Mouse (Mus musculus) stomach, embryonic 15.5 days (tissue): ENCODE data around the gene Lingo3. TPM values are rescaled to one million over a fixed set of nuclear protein-coding genes. Genes with fewer than 3 reads are reported as not detected.

Source experiments
- ATAC-seq: fragments of 200-750 bp; cut with Nextera tagmentation; 2 replicates; pipeline ENCODE4 v1.8.0; 2017; ENCODE audit warnings: low read depth, moderate number of reproducible peaks, moderate TSS enrichment; ENCODE audit not compliant: insufficient read depth, low FRiP score
- H3K27ac ChIP-seq: fragments of 300-500 bp; sonication (generic); 2 replicates; pipeline ENCODE4 v1.5.1; 2015; ENCODE audit warnings: mild to moderate bottlenecking, inconsistent platforms
- H3K27me3 ChIP-seq: fragments of 300-500 bp; sonication (generic); replicated peaks from 2 replicates; pipeline ENCODE4 v1.6.1; 2015; ENCODE audit warnings: inconsistent platforms
- H3K36me3 ChIP-seq: fragments of 300-500 bp; sonication (generic); 2 replicates; pipeline ENCODE4 v1.6.1; 2015; ENCODE audit warnings: inconsistent platforms
- H3K4me1 ChIP-seq: fragments of 300-500 bp; sonication (generic); 2 replicates; pipeline ENCODE4 v1.6.1; 2015; ENCODE audit warnings: inconsistent platforms
- H3K4me2 ChIP-seq: fragments of 300-500 bp; sonication (generic); 2 replicates; pipeline ENCODE4 v1.6.1; 2015; ENCODE audit warnings: mild to moderate bottlenecking, inconsistent platforms
- H3K4me3 ChIP-seq: fragments of 300-500 bp; sonication (generic); replicated peaks from 2 replicates; pipeline ENCODE4 v1.5.1; 2015; ENCODE audit warnings: inconsistent platforms
- H3K9ac ChIP-seq: fragments of 300-500 bp; sonication (generic); 2 replicates; pipeline ENCODE4 v1.6.1; 2015; ENCODE audit warnings: inconsistent platforms
- H3K9me3 ChIP-seq: fragments of 300-500 bp; sonication (generic); 2 replicates; pipeline ENCODE4 v1.6.1; 2016; ENCODE audit warnings: inconsistent platforms
- WGBS: fragments of 180-500 bp; shearing (Covaris S2); methylation state at CpG from one replicate; pipeline ENCODE4 v1.1.7; 2015; 5-methylcytosine and 5-hydroxymethylcytosine counted together
- polyA plus RNA-seq: library from polyadenylated mRNA; unstranded; fragments of >200 nt; fragmentation: Nextera tagmentation; extraction: Ambion mirVana; gene quantifications from 2 replicates; pipeline ENCODE4 v1.2.1, GENCODE M21; 2015

Lingo3 gene
- polyA plus RNA-seq, 1 experiment from 2014 or later = 0.24 TPM

- peak; percentile 74 for ATAC-seq
- peak overlapping the region; percentile 57; the same call in 1 of the 2 replicates for H3K27ac ChIP-seq
- 55% methylated on average over 7 of the region's 7 CpGs for WGBS
- H3K4me1 ChIP-seq = peaks cover 38% of the 10 kb centered on the region
- H3K4me2 ChIP-seq = no peak overlapping the region
- H3K9me3 ChIP-seq = no peaks in the 10 kb centered on the region
- H3K4me3 ChIP-seq = no peak overlapping the region
- no peaks in the 10 kb centered on the region for H3K27me3 ChIP-seq
- no peak overlapping the region for H3K9ac ChIP-seq
- peaks cover 2% of the 10 kb centered on the region; the same call in 1 of the 2 replicates for H3K36me3 ChIP-seq
Measured at GRCm38 (mm10) chr10:80858350-80858935, 14.6 kb upstream of the Lingo3 start.

- WGBS = 56% methylated on average over 3 of the region's 3 CpGs
- H3K36me3 ChIP-seq = no peaks in the 10 kb centered on the region; the same call in 1 of the 2 replicates
- H3K9me3 ChIP-seq = no peaks in the 10 kb centered on the region
- no peak overlapping the region for H3K4me3 ChIP-seq
- H3K9ac ChIP-seq = no peak overlapping the region
- H3K4me2 ChIP-seq = 0 out of 2 replicates have a peak overlapping the region, but pooled peaks have one; percentile 19
- peak; percentile 50; the same call in 1 of the 2 replicates for ATAC-seq
- H3K27ac ChIP-seq = peak overlapping the region; percentile 57; the same call in 1 of the 2 replicates
- H3K27me3 ChIP-seq = no peaks in the 10 kb centered on the region
- H3K4me1 ChIP-seq = peaks cover 38% of the 10 kb centered on the region
Measured at GRCm38 (mm10) chr10:80857848-80858247, 14.0 kb upstream of the Lingo3 start.

- H3K36me3 ChIP-seq = peaks cover 2% of the 10 kb centered on the region; the same call in 1 of the 2 replicates
- peak overlapping the region; percentile 57; the same call in 1 of the 2 replicates for H3K27ac ChIP-seq
- H3K9ac ChIP-seq = no peak overlapping the region
- no peak overlapping the region; the same call in 1 of the 2 replicates for H3K4me3 ChIP-seq
- ATAC-seq = no peak
- peaks cover 38% of the 10 kb centered on the region for H3K4me1 ChIP-seq
- H3K4me2 ChIP-seq = peak overlapping the region; percentile 99; the same call in 1 of the 2 replicates
- no peaks in the 10 kb centered on the region for H3K9me3 ChIP-seq
- no peaks in the 10 kb centered on the region for H3K27me3 ChIP-seq
- 56% methylated on average over 8 of the region's 8 CpGs for WGBS
Measured at GRCm38 (mm10) chr10:80857386-80857785, 13.5 kb upstream of the Lingo3 start.

- no peak overlapping the region; the same call in 1 of the 2 replicates for H3K27ac ChIP-seq
- H3K36me3 ChIP-seq = peaks cover 7% of the 10 kb centered on the region; the same call in 1 of the 2 replicates
- H3K9me3 ChIP-seq = no peaks in the 10 kb centered on the region
- no peak overlapping the region for H3K9ac ChIP-seq
- peak; percentile 24; the same call in 1 of the 2 replicates for ATAC-seq
- peak overlapping the region; percentile 99 for H3K4me2 ChIP-seq
- WGBS = 72% methylated on average over 5 of the region's 5 CpGs
- peaks cover 38% of the 10 kb centered on the region for H3K4me1 ChIP-seq
- no peaks in the 10 kb centered on the region for H3K27me3 ChIP-seq
- no peak overlapping the region; the same call in 1 of the 2 replicates for H3K4me3 ChIP-seq
Measured at GRCm38 (mm10) chr10:80856908-80857307, 13.1 kb upstream of the Lingo3 start.

GRCm38 (mm10) chr10:80856267-80856666, 12.4 kb upstream of the Lingo3 start:
- Histone ChIP-seq H3K4me1 (peaks cover 38% of the 10 kb centered on the region), H3K9me3 (no peaks in the 10 kb centered on the region), H3K4me2 (peak overlapping the region; percentile 99), H3K27ac (no peak overlapping the region), H3K4me3 (peak overlapping the region; percentile 86), H3K27me3 (no peaks in the 10 kb centered on the region), H3K9ac (peak overlapping the region; percentile 66; the same call in 1 of the 2 replicates), H3K36me3 (peaks cover 14% of the 10 kb centered on the region)
- WGBS = 56% methylated on average over 3 of the region's 3 CpGs
- no peak for ATAC-seq

- H3K4me3 ChIP-seq = peak overlapping the region; percentile 86
- 24% methylated on average over 11 of the region's 11 CpGs for WGBS
- H3K9ac ChIP-seq = peak overlapping the region; percentile 66
- H3K27ac ChIP-seq = no peak overlapping the region
- peaks cover 15% of the 10 kb centered on the region for H3K36me3 ChIP-seq
- H3K4me2 ChIP-seq = peak overlapping the region; percentile 99
- no peaks in the 10 kb centered on the region for H3K27me3 ChIP-seq
- H3K4me1 ChIP-seq = peaks cover 38% of the 10 kb centered on the region
- H3K9me3 ChIP-seq = no peaks in the 10 kb centered on the region
- no peak for ATAC-seq
Measured at GRCm38 (mm10) chr10:80855749-80856073, 11.9 kb upstream of the Lingo3 start.

- H3K36me3 ChIP-seq = peaks cover 15% of the 10 kb centered on the region
- H3K9me3 ChIP-seq = no peaks in the 10 kb centered on the region
- WGBS = under 1% methylated on average over 81 of the region's 81 CpGs
- H3K4me3 ChIP-seq = peak within 1 kb of the TSS; percentile 86
- H3K4me2 ChIP-seq = peak within 1 kb of the TSS; percentile 99
- peak within 1 kb of the TSS; percentile 66 for H3K9ac ChIP-seq
- 0 out of 2 replicates have a peak within 1 kb of the TSS, but pooled peaks have one; percentile 40 for H3K27ac ChIP-seq
- peak; percentile 74 for ATAC-seq
- peaks cover 38% of the 10 kb centered on the region for H3K4me1 ChIP-seq
- no peaks in the 10 kb centered on the region for H3K27me3 ChIP-seq
Measured at GRCm38 (mm10) chr10:80854913-80855748, 11.3 kb upstream of the Lingo3 start, which contains the start of the genes Lsm7 and Sppl2b. Gene Lsm7 (minus strand): TSS chr10:80855209. Gene Sppl2b (plus strand): TSS chr10:80855275.

- H3K36me3 ChIP-seq = peaks cover 15% of the 10 kb centered on the region
- no peak overlapping the region for H3K9ac ChIP-seq
- H3K4me1 ChIP-seq = peaks cover 14% of the 10 kb centered on the region
- no peak overlapping the region for H3K4me2 ChIP-seq
- 9% methylated on average over 10 of the region's 10 CpGs for WGBS
- ATAC-seq = peak; percentile 54
- H3K27ac ChIP-seq = no peak overlapping the region
- H3K27me3 ChIP-seq = peaks cover 27% of the 10 kb centered on the region
- H3K4me3 ChIP-seq = no peak overlapping the region
- no peaks in the 10 kb centered on the region for H3K9me3 ChIP-seq
Measured at GRCm38 (mm10) chr10:80848571-80848970, 4.7 kb upstream of the Lingo3 start.

GRCm38 (mm10) chr10:80845732-80846131, 1.9 kb upstream of the Lingo3 start:
- no peaks in the 10 kb centered on the region for H3K36me3 ChIP-seq
- no peak overlapping the region for H3K4me3 ChIP-seq
- no peak for ATAC-seq
- H3K9me3 ChIP-seq = no peaks in the 10 kb centered on the region
- H3K4me1 ChIP-seq = peaks cover 14% of the 10 kb centered on the region
- no peak overlapping the region for H3K27ac ChIP-seq
- H3K4me2 ChIP-seq = no peak overlapping the region
- H3K9ac ChIP-seq = no peak overlapping the region
- WGBS = 74% methylated on average over 12 of the region's 12 CpGs
- H3K27me3 ChIP-seq = peaks cover 49% of the 10 kb centered on the region

- H3K4me2 ChIP-seq = no peak overlapping the region
- H3K4me3 ChIP-seq = no peak overlapping the region
- peaks cover 14% of the 10 kb centered on the region for H3K4me1 ChIP-seq
- H3K9me3 ChIP-seq = no peaks in the 10 kb centered on the region
- H3K27ac ChIP-seq = no peak overlapping the region
- no peak for ATAC-seq
- H3K36me3 ChIP-seq = no peaks in the 10 kb centered on the region
- H3K9ac ChIP-seq = no peak overlapping the region
- peaks cover 49% of the 10 kb centered on the region for H3K27me3 ChIP-seq
- 55% methylated on average over 8 of the region's 8 CpGs for WGBS
Measured at GRCm38 (mm10) chr10:80845055-80845693, 1.3 kb upstream of the Lingo3 start.

- Histone ChIP-seq H3K27me3 (peaks cover 49% of the 10 kb centered on the region), H3K4me2 (peak overlapping the region; percentile 73), H3K4me1 (peaks cover 9% of the 10 kb centered on the region), H3K27ac (no peak overlapping the region), H3K36me3 (no peaks in the 10 kb centered on the region), H3K9me3 (no peaks in the 10 kb centered on the region), H3K9ac (no peak overlapping the region), H3K4me3 (peak overlapping the region; percentile 40)
- no peak for ATAC-seq
- 13% methylated on average over 26 of the region's 32 CpGs for WGBS
Measured at GRCm38 (mm10) chr10:80843087-80843930, 530 bp downstream of the Lingo3 start.
